Mouse (Mus musculus) midbrain, embryonic 11.5 days (tissue): ENCODE results near the gene Mtf1. TPM values are rescaled to one million over a fixed set of nuclear protein-coding genes. Genes with fewer than 3 reads are reported as not detected.
A peak's percentile ranks its signal among the peaks of the same experiment; 100 is the strongest.

Source experiments
- ATAC-seq: fragments of 200-750 bp; cut with Nextera tagmentation; 2 replicates; pipeline ENCODE4 v1.8.0; 2017; ENCODE audit warnings: moderate TSS enrichment, moderate library complexity; ENCODE audit not compliant: low FRiP score
- DNase-seq: peaks from one replicate; pipeline ENCODE4 v3.0.0; 2015; ENCODE audit warnings: low spot score; ENCODE audit errors: missing footprints
- H3K27ac ChIP-seq: fragments of 300-500 bp; sonication (generic); 2 replicates; pipeline ENCODE4 v1.5.1; 2014; ENCODE audit warnings: low read depth, low read length
- H3K27me3 ChIP-seq: fragments of 300-500 bp; sonication (generic); 2 replicates; pipeline ENCODE4 v1.6.1; 2014; ENCODE audit warnings: mild to moderate bottlenecking, low read length, moderate library complexity, mixed read lengths; ENCODE audit not compliant: control insufficient read depth, insufficient read depth
- H3K36me3 ChIP-seq: fragments of 300-500 bp; sonication (generic); 2 replicates; pipeline ENCODE4 v1.6.1; 2014; ENCODE audit warnings: mild to moderate bottlenecking, low read length, moderate library complexity, mixed read lengths; ENCODE audit not compliant: control insufficient read depth, insufficient read depth
- H3K4me1 ChIP-seq: fragments of 300-500 bp; sonication (generic); 2 replicates; pipeline ENCODE4 v1.6.1; 2014; ENCODE audit warnings: low read length; ENCODE audit not compliant: control insufficient read depth, insufficient read depth
- H3K4me2 ChIP-seq: fragments of 300-500 bp; sonication (generic); 2 replicates; pipeline ENCODE4 v1.6.1; 2014; ENCODE audit warnings: mild to moderate bottlenecking, moderate library complexity
- H3K4me3 ChIP-seq: fragments of 300-500 bp; sonication (generic); 2 replicates; pipeline ENCODE4 v1.5.1; 2014; ENCODE audit warnings: low read depth, low read length
- H3K9ac ChIP-seq: fragments of 300-500 bp; sonication (generic); 2 replicates; pipeline ENCODE4 v1.6.1; 2014; ENCODE audit warnings: low read length
- H3K9me3 ChIP-seq: fragments of 300-500 bp; sonication (generic); 2 replicates; pipeline ENCODE4 v1.6.1; 2016; ENCODE audit warnings: low read length; ENCODE audit not compliant: control insufficient read depth
- WGBS: fragments of 180-500 bp; shearing (Covaris S2); extraction: QIAGEN DNeasy Blood & Tissue Kit; methylation state at CpG from one replicate; pipeline ENCODE4 v1.1.7; 2014; 5-methylcytosine and 5-hydroxymethylcytosine counted together
- polyA plus RNA-seq: library from polyadenylated mRNA; unstranded; fragments of >200 nt; fragmentation: Nextera tagmentation; extraction: Ambion mirVana; gene quantifications from 2 replicates; pipeline ENCODE4 v1.2.1, GENCODE M21; 2014

Gene Mtf1
- polyA plus RNA-seq, 1 experiment from 2014 or later, result 16.7 TPM

GRCm38 (mm10) chr4:124790013-124790412, 11.9 kb upstream of the Mtf1 start:
- no peaks in the 10 kb centered on the region for H3K9me3 ChIP-seq
- no peak overlapping the region for H3K9ac ChIP-seq
- no peaks in the 10 kb centered on the region for H3K4me1 ChIP-seq
- DNase-seq (no peak), ATAC-seq (no peak)
- WGBS, result 87% methylated on average over 4 of the region's 4 CpGs
- no peak overlapping the region for H3K4me3 ChIP-seq
- H3K27me3 ChIP-seq, result no peaks in the 10 kb centered on the region
- H3K36me3 ChIP-seq, result peaks cover 11% of the 10 kb centered on the region
- no peak overlapping the region for H3K27ac ChIP-seq
- no peak overlapping the region for H3K4me2 ChIP-seq

GRCm38 (mm10) chr4:124792114-124792513, 9.8 kb upstream of the Mtf1 start:
- Histone ChIP-seq H3K27ac (no peak overlapping the region), H3K4me3 (no peak overlapping the region), H3K9me3 (no peaks in the 10 kb centered on the region), H3K9ac (no peak overlapping the region), H3K4me2 (no peak overlapping the region), H3K27me3 (no peaks in the 10 kb centered on the region), H3K4me1 (no peaks in the 10 kb centered on the region), H3K36me3 (peaks cover 9% of the 10 kb centered on the region; the same call in 1 of the 2 replicates)
- WGBS, result 90% methylated on average over 8 of the region's 8 CpGs
- ATAC-seq, result no peak
- no peak for DNase-seq

DNA sequence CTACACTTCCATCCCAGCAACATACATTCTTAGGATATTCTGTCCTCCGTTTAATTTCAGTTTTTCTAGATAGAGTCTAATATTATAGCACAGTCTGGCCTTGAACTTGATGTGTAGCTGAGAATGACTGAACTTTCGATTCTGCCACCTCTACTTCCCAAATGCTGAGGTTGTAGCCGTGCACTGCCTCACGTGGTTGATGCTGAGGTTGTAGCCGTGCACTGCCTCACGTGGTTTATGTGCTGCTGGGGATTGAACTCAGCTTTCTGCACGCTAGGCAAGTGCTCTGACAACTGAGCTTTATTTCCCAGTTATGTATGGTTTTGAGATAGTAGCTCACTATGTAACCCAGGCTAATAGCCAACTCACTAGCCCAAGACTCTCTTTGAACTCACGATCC, 5.8 kb upstream of the Mtf1 start:
- Histone ChIP-seq H3K4me3 (no peak overlapping the region), H3K9ac (no peak overlapping the region), H3K27me3 (no peaks in the 10 kb centered on the region), H3K9me3 (no peaks in the 10 kb centered on the region), H3K4me1 (no peaks in the 10 kb centered on the region), H3K4me2 (no peak overlapping the region), H3K36me3 (peaks cover 4% of the 10 kb centered on the region; the same call in 1 of the 2 replicates), H3K27ac (no peak overlapping the region)
- 92% methylated on average over 8 of the region's 8 CpGs for WGBS
- no peak for DNase-seq
- no peak for ATAC-seq

DNA sequence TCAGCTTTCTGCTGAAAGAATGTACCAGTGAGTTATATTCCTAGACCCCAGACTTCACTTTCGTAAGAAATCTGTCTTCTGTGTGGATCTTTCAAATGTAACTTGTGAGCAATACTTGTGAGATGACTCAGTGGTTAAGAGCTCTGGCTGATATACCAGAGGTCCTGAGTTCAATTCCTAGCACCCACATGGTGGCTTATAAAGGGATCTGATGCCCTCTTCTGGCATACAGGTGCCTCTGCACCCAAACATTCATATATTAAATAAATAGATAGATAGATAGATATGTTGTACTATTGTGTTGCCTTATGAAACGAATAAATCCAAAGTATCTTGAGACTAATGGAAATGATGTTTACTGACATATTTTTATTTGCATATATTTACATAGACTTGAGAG, 5.0 kb upstream of the Mtf1 start:
- H3K36me3 ChIP-seq, result peaks cover 4% of the 10 kb centered on the region; the same call in 1 of the 2 replicates
- no peaks in the 10 kb centered on the region for H3K9me3 ChIP-seq
- WGBS, result 85% methylated on average over 2 of the region's 2 CpGs

GRCm38 (mm10) chr4:124802309-124803260, 681 bp downstream of the Mtf1 start:
- 1% methylated on average over 48 of the region's 53 CpGs for WGBS
- Histone ChIP-seq H3K9me3 (no peaks in the 10 kb centered on the region), H3K4me1 (peaks cover 12% of the 10 kb centered on the region), H3K27me3 (no peaks in the 10 kb centered on the region), H3K9ac (peak overlapping the region; percentile 98), H3K27ac (peak overlapping the region; percentile 94), H3K36me3 (peaks cover 3% of the 10 kb centered on the region; the same call in 1 of the 2 replicates), H3K4me3 (peak overlapping the region; percentile 85), H3K4me2 (peak overlapping the region; percentile 72)
- peak; percentile 99 for ATAC-seq
- peak; percentile 100 for DNase-seq

More for the DNA sequence above, 5.0 kb upstream of the Mtf1 start:
- H3K27ac ChIP-seq, result no peak overlapping the region
- ATAC-seq, result no peak
- H3K4me1 ChIP-seq, result 0 out of 2 replicates have a peak, but pooled peaks cover 3% of the 10 kb centered on the region
- H3K4me3 ChIP-seq, result no peak overlapping the region
- no peaks in the 10 kb centered on the region for H3K27me3 ChIP-seq
- no peak for DNase-seq
- no peak overlapping the region for H3K4me2 ChIP-seq
- H3K9ac ChIP-seq, result no peak overlapping the region

- Histone ChIP-seq H3K4me1 (peaks cover 12% of the 10 kb centered on the region), H3K9me3 (no peaks in the 10 kb centered on the region), H3K9ac (peak overlapping the region; percentile 98; the same call in 1 of the 2 replicates), H3K4me3 (peak overlapping the region; percentile 85), H3K27ac (no peak overlapping the region), H3K27me3 (no peaks in the 10 kb centered on the region), H3K36me3 (peaks cover 3% of the 10 kb centered on the region; the same call in 1 of the 2 replicates), H3K4me2 (peak overlapping the region; percentile 72)
- ATAC-seq, result no peak
- no peak for DNase-seq
- WGBS, result 78% methylated on average over 6 of the region's 6 CpGs
Measured at GRCm38 (mm10) chr4:124803406-124803805, 1.5 kb downstream of the Mtf1 start.

DNA sequence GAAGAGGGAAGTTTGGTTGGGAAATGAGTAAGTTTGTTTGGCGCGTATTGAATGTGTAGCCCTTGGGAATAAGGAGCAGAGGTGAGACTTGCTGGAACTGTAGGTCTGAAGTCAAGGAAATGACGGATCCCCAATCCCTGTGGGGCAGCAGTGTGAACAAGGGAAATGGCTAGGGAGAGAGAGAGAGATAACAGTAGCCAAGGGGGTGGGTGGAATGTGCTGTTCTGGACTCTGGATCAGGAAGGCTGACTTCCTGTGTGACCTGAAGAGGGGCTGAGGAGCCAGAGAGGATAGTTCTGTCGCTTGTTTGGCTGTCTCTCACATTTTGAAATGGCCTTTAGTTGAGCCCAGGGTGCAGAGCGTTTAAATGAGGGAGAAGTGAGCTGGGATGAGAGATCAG, 6.6 kb downstream of the Mtf1 start:
- no peaks in the 10 kb centered on the region for H3K9me3 ChIP-seq
- H3K4me1 ChIP-seq, result peaks cover 6% of the 10 kb centered on the region
- H3K27me3 ChIP-seq, result no peaks in the 10 kb centered on the region
- H3K9ac ChIP-seq, result no peak overlapping the region
- WGBS, result 93% methylated on average over 5 of the region's 5 CpGs
- ATAC-seq, result no peak
- no peak overlapping the region for H3K4me3 ChIP-seq
- peaks cover 3% of the 10 kb centered on the region; the same call in 1 of the 2 replicates for H3K36me3 ChIP-seq
- no peak overlapping the region for H3K4me2 ChIP-seq
- no peak for DNase-seq
- H3K27ac ChIP-seq, result no peak overlapping the region

- H3K27ac ChIP-seq, result no peak overlapping the region
- H3K27me3 ChIP-seq, result no peaks in the 10 kb centered on the region
- ATAC-seq (no peak), DNase-seq (no peak)
- H3K4me1 ChIP-seq, result peaks cover 3% of the 10 kb centered on the region
- H3K4me2 ChIP-seq, result no peak overlapping the region
- no peaks in the 10 kb centered on the region for H3K9me3 ChIP-seq
- peaks cover 3% of the 10 kb centered on the region; the same call in 1 of the 2 replicates for H3K36me3 ChIP-seq
- no peak overlapping the region for H3K9ac ChIP-seq
- 90% methylated on average over 9 of the region's 9 CpGs for WGBS
- no peak overlapping the region for H3K4me3 ChIP-seq
Measured at GRCm38 (mm10) chr4:124809136-124809883, 7.4 kb downstream of the Mtf1 start.
